Mouse (Mus musculus) lung, adult 2 months (tissue): ENCODE measurements around the gene Zbed5.

Experiments
- CTCF ChIP-seq: fragments of 200-500 bp; IDR thresholded peaks from 2 replicates; pipeline ENCODE4 v1.5.1; 2011; ENCODE audit warnings: mild to moderate bottlenecking, low read length, control low read depth; ENCODE audit not compliant: insufficient read depth
- POLR2A ChIP-seq: fragments of 200-500 bp; IDR thresholded peaks from 2 replicates; pipeline ENCODE4 v1.6.1; 2011; ENCODE audit warnings: low read depth, mild to moderate bottlenecking, control low read depth, low read length, borderline replicate concordance; ENCODE audit errors: extremely low read depth

DNA sequence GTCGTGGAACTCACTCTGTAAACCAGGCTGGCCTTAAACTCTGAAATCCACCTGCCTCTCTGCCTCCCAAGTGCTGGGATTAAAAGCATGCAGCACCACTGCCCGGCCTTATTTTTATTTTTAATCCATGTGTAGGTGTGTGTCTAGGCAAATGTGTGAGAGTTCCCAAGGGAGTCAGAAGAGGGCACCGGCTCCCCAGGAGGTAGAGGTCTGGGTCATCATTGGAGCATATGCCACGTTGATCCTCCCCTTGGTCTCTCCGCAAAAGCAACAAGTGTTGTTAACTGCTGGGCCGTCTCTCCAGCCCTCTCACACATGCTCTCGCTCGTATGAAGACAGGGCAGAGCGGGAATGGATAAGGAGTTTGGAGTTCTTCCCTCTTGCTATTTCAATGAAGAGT lies 23.2 kb downstream of the Zbed5 start:
- no peak for TF ChIP-seq CTCF
- no peak for TF ChIP-seq POLR2A
